In the genomic region with DNA sequence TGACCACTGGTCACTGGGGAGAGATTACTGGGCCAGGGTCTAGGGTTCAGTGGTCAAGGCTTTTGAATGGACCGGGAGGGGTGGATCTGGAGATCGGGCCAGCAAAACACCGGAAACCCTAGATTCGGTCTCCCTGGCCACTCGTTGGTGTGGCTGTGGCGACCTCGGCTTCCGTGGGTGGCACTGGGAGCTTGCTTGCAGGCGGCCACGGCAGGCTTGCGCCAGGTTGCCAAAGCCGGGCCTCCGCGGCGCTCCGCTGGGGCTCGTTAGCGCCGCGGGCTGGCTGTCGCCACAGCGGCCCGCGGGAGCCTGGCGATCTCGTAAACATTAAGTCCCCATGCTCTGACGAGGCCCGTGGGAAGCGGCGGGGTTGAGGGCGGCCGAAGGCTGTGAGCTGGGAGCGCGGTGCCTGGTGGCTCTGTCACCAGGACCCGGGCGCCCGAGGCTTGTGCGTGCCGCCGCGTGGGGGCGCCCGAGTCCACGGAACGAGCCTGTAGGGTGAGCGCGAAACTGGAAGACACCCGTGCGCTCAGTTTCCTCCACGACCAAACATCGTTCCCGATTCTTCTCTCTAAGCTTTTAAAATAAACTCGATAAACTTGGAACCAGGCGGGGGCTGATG, we compare ENCODE assay signal across 8 mouse cellular contexts. TPM values are rescaled to one million over a fixed set of nuclear protein-coding genes. Genes with fewer than 3 reads are reported as not detected.
A peak's percentile ranks its signal among the peaks of the same experiment; 100 is the strongest.
DNase-seq lines count a peak whose midpoint lies in the region; ATAC-seq and TF ChIP-seq lines count a peak whose summit lies in the region.

No protein-coding gene starts in this region.

- no peaks in the 10 kb centered on the region for H3K36me3 ChIP-seq in embryonic facial prominence, embryonic 10.5 days (replicated peaks)
- no peaks in the 10 kb centered on the region for H3K36me3 ChIP-seq in intestine, postnatal 0 days (ENCODE audit: control insufficient read depth, insufficient read depth)
- H3K36me3 ChIP-seq in midbrain, embryonic 11.5 days (ENCODE audit: control insufficient read depth, insufficient read depth, low read length): no peaks in the 10 kb centered on the region

- peaks cover 14% of the 10 kb centered on the region for H3K4me1 ChIP-seq in embryonic facial prominence, embryonic 10.5 days
- H3K4me1 ChIP-seq in intestine, postnatal 0 days (replicated peaks; ENCODE audit: control insufficient read depth, insufficient read depth, low read length): no peaks in the 10 kb centered on the region
- no peaks in the 10 kb centered on the region for H3K4me1 ChIP-seq in midbrain, embryonic 11.5 days (ENCODE audit: control insufficient read depth, insufficient read depth, low read length)

- peak overlapping the region; percentile 50 for H3K9ac ChIP-seq in intestine, postnatal 0 days (ENCODE audit: low read depth, low read length)
- peak overlapping the region; percentile 77 for H3K9ac ChIP-seq in midbrain, embryonic 11.5 days (ENCODE audit: low read length)

- H3K27ac ChIP-seq in embryonic facial prominence, embryonic 10.5 days (replicated peaks): peak overlapping the region; percentile 80; the same call in 1 of the 2 replicates
- no peak overlapping the region for H3K27ac ChIP-seq in intestine, postnatal 0 days (ENCODE audit: low read depth, low read length)
- no peak overlapping the region for H3K27ac ChIP-seq in midbrain, embryonic 11.5 days (ENCODE audit: low read depth, low read length)

- ATAC-seq in granulocyte monocyte progenitor cell, adult 5-6 weeks (replicated peaks; ENCODE audit: poor library complexity, severe bottlenecking): peak; percentile 78
- ATAC-seq in intestine, postnatal 0 days: peak; percentile 86
- peak; percentile 96 for ATAC-seq in midbrain, embryonic 11.5 days (ENCODE audit: low FRiP score)

- WGBS in embryonic facial prominence, embryonic 10.5 days: 2% methylated on average over 54 of the region's 54 CpGs
- WGBS in intestine, postnatal 0 days: under 1% methylated on average over 54 of the region's 54 CpGs
- under 1% methylated on average over 54 of the region's 54 CpGs for WGBS in midbrain, embryonic 11.5 days

- peak; percentile 90 for TF ChIP-seq CTCF in intestine, postnatal 0 days (IDR thresholded peaks at IDR 0.05; ENCODE audit: low read depth)

- peak; percentile 94 for DNase-seq in adrenal gland, postnatal 14 days
- peak; percentile 91 for DNase-seq in embryonic facial prominence, embryonic 10.5 days (ENCODE audit: low spot score)
- peak; percentile 82 to 84 for DNase-seq in left cerebral cortex, postnatal 36 days (ENCODE audit: low spot score in 2 of 2)
- peak; percentile 100 for DNase-seq in midbrain, embryonic 11.5 days (ENCODE audit: low spot score, missing footprints)
- peak; percentile 99 for DNase-seq in right cerebral cortex, postnatal 4 days
- peak; percentile 72 for DNase-seq in yolk sac, embryonic 10.5 days (ENCODE audit: low spot score)

- no peaks in the 10 kb centered on the region for H3K9me3 ChIP-seq in embryonic facial prominence, embryonic 10.5 days
- H3K9me3 ChIP-seq in intestine, postnatal 0 days (ENCODE audit: control insufficient read depth): no peaks in the 10 kb centered on the region
- no peaks in the 10 kb centered on the region for H3K9me3 ChIP-seq in midbrain, embryonic 11.5 days (ENCODE audit: control insufficient read depth, low read length)

- peak overlapping the region; percentile 65 for H3K4me3 ChIP-seq in embryonic facial prominence, embryonic 10.5 days
- H3K4me3 ChIP-seq in intestine, postnatal 0 days (ENCODE audit: low read depth, low read length): peak overlapping the region; percentile 43
- peak overlapping the region; percentile 45 for H3K4me3 ChIP-seq in midbrain, embryonic 11.5 days (ENCODE audit: low read depth, low read length)

- H3K4me2 ChIP-seq in intestine, postnatal 0 days (replicated peaks; ENCODE audit: low read depth): peak overlapping the region; percentile 80
- H3K4me2 ChIP-seq in midbrain, embryonic 11.5 days: peak overlapping the region; percentile 82

- peaks cover 34% of the 10 kb centered on the region for H3K27me3 ChIP-seq in embryonic facial prominence, embryonic 10.5 days (replicated peaks; ENCODE audit: low read depth, poor library complexity, severe bottlenecking)
- peaks cover 2% of the 10 kb centered on the region; the same call in 1 of the 2 replicates for H3K27me3 ChIP-seq in intestine, postnatal 0 days (replicated peaks; ENCODE audit: control insufficient read depth, insufficient read depth, low read length)
- H3K27me3 ChIP-seq in midbrain, embryonic 11.5 days (ENCODE audit: control insufficient read depth, insufficient read depth, low read length): peaks cover 6% of the 10 kb centered on the region; the same call in 1 of the 2 replicates

- intact Hi-C loops in left cerebral cortex, postnatal 36 days (cut with DNase I): loop anchor here (2.0 to 10.0 kb wide), 4 partner anchors 124 to 1359 kb away; partner anchors contain the start of gene Olfr557

RNA-seq across cellular contexts. Expression of gene Olfr545, which starts 13.6 kb away (rescaled TPM):
- not detected in 2 replicates for total RNA-seq in adrenal gland, postnatal 14 days (2021)
- polyA plus RNA-seq in embryonic facial prominence, embryonic 10.5 days (2016; fragmentation: Nextera tagmentation; extraction: Ambion mirVana): 0.05 and 0.24 TPM in 2 replicates
- not detected in 2 replicates for total RNA-seq in granulocyte monocyte progenitor cell, adult 5-6 weeks (2014; fragmentation: Nextera tagmentation)
- not detected in 2 replicates for total RNA-seq in granulocyte monocyte progenitor cell, adult 5-6 weeks (2017)
- not detected in 2 replicates for polyA plus RNA-seq in intestine, postnatal 0 days (2015; fragmentation: Nextera tagmentation; extraction: Ambion mirVana)
- not detected for total RNA-seq in left cerebral cortex, postnatal 36 days (2021)
- polyA plus RNA-seq in midbrain, embryonic 11.5 days (2014; fragmentation: Nextera tagmentation; extraction: Ambion mirVana): 0.16 TPM in 1 of 2 replicates, not detected in the other

RNA-seq across cellular contexts. Expression of gene Olfr547, which starts 21.6 kb away (rescaled TPM):
- total RNA-seq in adrenal gland, postnatal 14 days (2021): not detected in 2 replicates
- not detected in 2 replicates for polyA plus RNA-seq in embryonic facial prominence, embryonic 10.5 days (2016; fragmentation: Nextera tagmentation; extraction: Ambion mirVana)
- not detected in 2 replicates for total RNA-seq in granulocyte monocyte progenitor cell, adult 5-6 weeks (2014; fragmentation: Nextera tagmentation)
- not detected in 2 replicates for total RNA-seq in granulocyte monocyte progenitor cell, adult 5-6 weeks (2017)
- not detected in 2 replicates for polyA plus RNA-seq in intestine, postnatal 0 days (2015; fragmentation: Nextera tagmentation; extraction: Ambion mirVana)
- not detected for total RNA-seq in left cerebral cortex, postnatal 36 days (2021)
- polyA plus RNA-seq in midbrain, embryonic 11.5 days (2014; fragmentation: Nextera tagmentation; extraction: Ambion mirVana): not detected in 2 replicates

RNA-seq across cellular contexts. Expression of gene Olfr544, which starts 24.8 kb away (rescaled TPM):
- total RNA-seq in adrenal gland, postnatal 14 days (2021): not detected in 2 replicates
- 0.10 and 0.13 TPM in 2 replicates for polyA plus RNA-seq in embryonic facial prominence, embryonic 10.5 days (2016; fragmentation: Nextera tagmentation; extraction: Ambion mirVana)
- total RNA-seq in granulocyte monocyte progenitor cell, adult 5-6 weeks (2014; fragmentation: Nextera tagmentation): not detected in 2 replicates
- not detected in 2 replicates for total RNA-seq in granulocyte monocyte progenitor cell, adult 5-6 weeks (2017)
- polyA plus RNA-seq in intestine, postnatal 0 days (2015; fragmentation: Nextera tagmentation; extraction: Ambion mirVana): 0.04 TPM in 1 of 2 replicates, not detected in the other
- not detected for total RNA-seq in left cerebral cortex, postnatal 36 days (2021)
- polyA plus RNA-seq in midbrain, embryonic 11.5 days (2014; fragmentation: Nextera tagmentation; extraction: Ambion mirVana): 0.04 and 0.10 TPM in 2 replicates

RNA-seq across cellular contexts. Expression of gene Olfr548-ps1, which starts 27.8 kb away (rescaled TPM):
- not detected in 2 replicates for total RNA-seq in adrenal gland, postnatal 14 days (2021)
- polyA plus RNA-seq in embryonic facial prominence, embryonic 10.5 days (2016; fragmentation: Nextera tagmentation; extraction: Ambion mirVana): not detected in 2 replicates
- not detected in 2 replicates for total RNA-seq in granulocyte monocyte progenitor cell, adult 5-6 weeks (2014; fragmentation: Nextera tagmentation)
- total RNA-seq in granulocyte monocyte progenitor cell, adult 5-6 weeks (2017): not detected in 2 replicates
- not detected in 2 replicates for polyA plus RNA-seq in intestine, postnatal 0 days (2015; fragmentation: Nextera tagmentation; extraction: Ambion mirVana)
- not detected for total RNA-seq in left cerebral cortex, postnatal 36 days (2021)
- polyA plus RNA-seq in midbrain, embryonic 11.5 days (2014; fragmentation: Nextera tagmentation; extraction: Ambion mirVana): not detected in 2 replicates

RNA-seq across cellular contexts. Expression of gene Olfr543, which starts 31.4 kb away (rescaled TPM):
- not detected in 2 replicates for total RNA-seq in adrenal gland, postnatal 14 days (2021)
- polyA plus RNA-seq in embryonic facial prominence, embryonic 10.5 days (2016; fragmentation: Nextera tagmentation; extraction: Ambion mirVana): 0.55 and 0.58 TPM in 2 replicates
- total RNA-seq in granulocyte monocyte progenitor cell, adult 5-6 weeks (2014; fragmentation: Nextera tagmentation): not detected in 2 replicates
- total RNA-seq in granulocyte monocyte progenitor cell, adult 5-6 weeks (2017): not detected in 2 replicates
- not detected in 2 replicates for polyA plus RNA-seq in intestine, postnatal 0 days (2015; fragmentation: Nextera tagmentation; extraction: Ambion mirVana)
- not detected for total RNA-seq in left cerebral cortex, postnatal 36 days (2021)
- 0.25 and 0.33 TPM in 2 replicates for polyA plus RNA-seq in midbrain, embryonic 11.5 days (2014; fragmentation: Nextera tagmentation; extraction: Ambion mirVana)
